Mouse (Mus musculus): ENCODE measurements at regions not wholly inside any gene's neighbourhood (a gene's known extent, or its start where the extent isn't known, plus 50 kb on each side); places are given as distances from the start of the nearest gene placed in this dataset.

GRCm38 (mm10) chr12:62631888-62632490 is 1109.0 kb downstream of the Lrfn5 start:
- DNase-seq (ENCODE audit: low read depth, low spot score), result no peak

GRCm38 (mm10) chr12:62664602-62665001 is 1141.7 kb downstream of the Lrfn5 start:
- DNase-seq (ENCODE audit: low read depth, low spot score), result no peak

GRCm38 (mm10) chr12:62707198-62707597 is 1184.2 kb downstream of the Lrfn5 start:
- DNase-seq (ENCODE audit: low read depth, low spot score), result peak; percentile 94
